8 mouse cellular contexts compared by ENCODE assay signal in the genomic region with DNA sequence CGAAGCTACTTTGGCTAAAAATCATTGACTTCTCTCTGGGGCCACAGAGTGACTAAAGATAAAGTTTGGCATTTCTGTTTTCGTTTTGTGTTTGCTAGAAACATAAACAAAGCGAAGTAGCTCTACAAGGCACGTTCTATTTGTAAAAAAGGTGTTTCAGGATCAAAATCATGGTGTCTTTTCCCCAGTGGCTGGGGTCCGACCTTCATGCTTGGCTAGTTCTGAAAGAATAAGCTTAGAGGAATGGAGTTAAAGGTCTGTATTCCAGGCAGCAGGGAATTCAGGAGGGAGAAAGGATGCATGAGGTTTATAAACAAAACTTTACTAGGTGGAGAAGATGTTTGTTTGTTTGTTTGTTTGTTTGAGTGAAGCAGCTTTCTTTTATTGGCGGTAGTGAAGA. TPM values are rescaled to one million over a fixed set of nuclear protein-coding genes. Genes with fewer than 3 reads are reported as not detected.
DNase-seq lines count a peak whose midpoint lies in the region; ATAC-seq and TF ChIP-seq lines count a peak whose summit lies in the region.

No protein-coding gene starts in this region.

- ATAC-seq in lung, postnatal 0 days = no peak
- ATAC-seq in forebrain, embryonic 11.5 days (replicated peaks; ENCODE audit: low FRiP score) = no peak
- ATAC-seq in limb, embryonic 15.5 days (ENCODE audit: insufficient number of reproducible peaks, low FRiP score, low TSS enrichment, low read depth) = no peak
- ATAC-seq in stomach, embryonic 14.5 days (ENCODE audit: insufficient number of reproducible peaks, insufficient read depth, low FRiP score, low read depth) = no peak

- 21% methylated on average over 6 of the region's 6 CpGs for WGBS in lung, postnatal 0 days
- 25% methylated on average over 6 of the region's 6 CpGs for WGBS in forebrain, embryonic 11.5 days
- WGBS in limb, embryonic 15.5 days = 21% methylated on average over 6 of the region's 6 CpGs
- WGBS in stomach, embryonic 14.5 days = 21% methylated on average over 6 of the region's 6 CpGs

- no peaks in the 10 kb centered on the region for H3K9me3 ChIP-seq in lung, postnatal 0 days (ENCODE audit: low read length)
- H3K9me3 ChIP-seq in forebrain, embryonic 11.5 days (ENCODE audit: control insufficient read depth, low read length) = no peaks in the 10 kb centered on the region
- no peaks in the 10 kb centered on the region for H3K9me3 ChIP-seq in limb, embryonic 15.5 days
- no peaks in the 10 kb centered on the region for H3K9me3 ChIP-seq in stomach, embryonic 14.5 days (ENCODE audit: control insufficient read depth, low read depth, low read length)

- 0 out of 2 replicates have a peak, but pooled peaks cover 3% of the 10 kb centered on the region for H3K36me3 ChIP-seq in lung, postnatal 0 days (ENCODE audit: insufficient read depth, low read length)
- H3K36me3 ChIP-seq in forebrain, embryonic 11.5 days (ENCODE audit: control insufficient read depth, insufficient read depth, low read length) = no peaks in the 10 kb centered on the region
- peaks cover 24% of the 10 kb centered on the region for H3K36me3 ChIP-seq in limb, embryonic 15.5 days
- H3K36me3 ChIP-seq in stomach, embryonic 14.5 days (ENCODE audit: control insufficient read depth, insufficient read depth, low read length) = peaks cover 4% of the 10 kb centered on the region; the same call in 1 of the 2 replicates

- peak overlapping the region; percentile 56 for H3K4me3 ChIP-seq in lung, postnatal 0 days (ENCODE audit: low read depth, low read length)
- peak overlapping the region; percentile 65 for H3K4me3 ChIP-seq in forebrain, embryonic 11.5 days (ENCODE audit: low read depth, low read length)
- H3K4me3 ChIP-seq in limb, embryonic 15.5 days = peak overlapping the region; percentile 68
- H3K4me3 ChIP-seq in stomach, embryonic 14.5 days (ENCODE audit: low read depth, low read length) = peak overlapping the region; percentile 56

- no peak for TF ChIP-seq EP300 in lung, postnatal 0 days (IDR thresholded peaks at IDR 0.05)

- no peaks in the 10 kb centered on the region for H3K27me3 ChIP-seq in lung, postnatal 0 days (replicated peaks; ENCODE audit: insufficient read depth, low read length)
- H3K27me3 ChIP-seq in forebrain, embryonic 11.5 days (ENCODE audit: control insufficient read depth, insufficient read depth, low read length) = no peaks in the 10 kb centered on the region
- H3K27me3 ChIP-seq in limb, embryonic 15.5 days = no peaks in the 10 kb centered on the region
- H3K27me3 ChIP-seq in stomach, embryonic 14.5 days (ENCODE audit: control insufficient read depth, insufficient read depth, low read length) = no peaks in the 10 kb centered on the region

- H3K4me2 ChIP-seq in lung, postnatal 0 days (replicated peaks; ENCODE audit: low read depth, low read length) = peak overlapping the region; percentile 71
- peak overlapping the region; percentile 48 for H3K4me2 ChIP-seq in forebrain, embryonic 11.5 days (ENCODE audit: low read depth, low read length, severe bottlenecking)
- peak overlapping the region; percentile 54 for H3K4me2 ChIP-seq in limb, embryonic 15.5 days
- peak overlapping the region; percentile 67 for H3K4me2 ChIP-seq in stomach, embryonic 14.5 days (replicated peaks; ENCODE audit: low read depth, low read length)

- H3K9ac ChIP-seq in lung, postnatal 0 days (replicated peaks; ENCODE audit: low read depth) = no peak overlapping the region
- peak overlapping the region; percentile 81 for H3K9ac ChIP-seq in forebrain, embryonic 11.5 days (ENCODE audit: low read length)
- peak overlapping the region; percentile 73; the same call in 1 of the 2 replicates for H3K9ac ChIP-seq in limb, embryonic 15.5 days
- peak overlapping the region; percentile 60; the same call in 1 of the 2 replicates for H3K9ac ChIP-seq in stomach, embryonic 14.5 days (replicated peaks; ENCODE audit: low read depth, low read length)

- H3K4me1 ChIP-seq in lung, postnatal 0 days (ENCODE audit: insufficient read depth, low read depth, low read length) = no peaks in the 10 kb centered on the region
- no peaks in the 10 kb centered on the region for H3K4me1 ChIP-seq in forebrain, embryonic 11.5 days (replicated peaks; ENCODE audit: control insufficient read depth, insufficient read depth, low read length)
- H3K4me1 ChIP-seq in limb, embryonic 15.5 days = peaks cover 8% of the 10 kb centered on the region; the same call in 1 of the 2 replicates
- H3K4me1 ChIP-seq in stomach, embryonic 14.5 days (ENCODE audit: control insufficient read depth, insufficient read depth, low read length) = peaks cover 6% of the 10 kb centered on the region; the same call in 1 of the 2 replicates

- DNase-seq in lung, postnatal 0 days (ENCODE audit: low spot score) = no peak
- no peak for DNase-seq in lung, postnatal 25 days (ENCODE audit: low spot score)
- no peak for DNase-seq in forebrain, embryonic 11.5 days (ENCODE audit: low spot score)
- DNase-seq in thymus, postnatal 0 days (ENCODE audit: low spot score) = no peak
- DNase-seq in embryo, embryonic 10 days (ENCODE audit: low spot score) = no peak
- DNase-seq in embryo, embryonic 10.5 days (ENCODE audit: low spot score) = no peak

- no peak for TF ChIP-seq CTCF in lung, postnatal 0 days (IDR thresholded peaks at IDR 0.05)

- peak overlapping the region; percentile 99 for H3K27ac ChIP-seq in lung, postnatal 0 days (ENCODE audit: low read length)
- H3K27ac ChIP-seq in forebrain, embryonic 11.5 days (ENCODE audit: low read depth, low read length) = peak overlapping the region; percentile 99; the same call in 1 of the 2 replicates
- H3K27ac ChIP-seq in limb, embryonic 15.5 days = peak overlapping the region; percentile 100
- peak overlapping the region; percentile 100 for H3K27ac ChIP-seq in stomach, embryonic 14.5 days (ENCODE audit: low read length)

RNA-seq across cellular contexts. Expression of a gene that starts 0.7 kb away (rescaled TPM):
- polyA plus RNA-seq in lung, postnatal 0 days (2015; fragmentation: Nextera tagmentation; extraction: Ambion mirVana) = 90.6 and 95.9 TPM in 2 replicates
- 75.6 and 94.9 TPM in 2 replicates for polyA plus RNA-seq in forebrain, embryonic 11.5 days (2014; fragmentation: Nextera tagmentation; extraction: Ambion mirVana)
- 74.2 and 83.3 TPM in 2 replicates for polyA plus RNA-seq in limb, embryonic 15.5 days (2015; fragmentation: Nextera tagmentation; extraction: Ambion mirVana)
- 78.1 and 89.0 TPM in 2 replicates for polyA plus RNA-seq in stomach, embryonic 14.5 days (2014; fragmentation: Nextera tagmentation; extraction: Ambion mirVana)
- polyA plus RNA-seq in thymus, postnatal 0 days (2015; fragmentation: Nextera tagmentation; extraction: Ambion mirVana) = 77.3 and 85.7 TPM in 2 replicates

RNA-seq across cellular contexts. Expression of a gene that starts 38.6 kb away (rescaled TPM):
- polyA plus RNA-seq in lung, postnatal 0 days (2015; fragmentation: Nextera tagmentation; extraction: Ambion mirVana) = 2.5 and 3.1 TPM in 2 replicates
- polyA plus RNA-seq in forebrain, embryonic 11.5 days (2014; fragmentation: Nextera tagmentation; extraction: Ambion mirVana) = 0.97 and 1.1 TPM in 2 replicates
- polyA plus RNA-seq in limb, embryonic 15.5 days (2015; fragmentation: Nextera tagmentation; extraction: Ambion mirVana) = 4.2 and 4.9 TPM in 2 replicates
- polyA plus RNA-seq in stomach, embryonic 14.5 days (2014; fragmentation: Nextera tagmentation; extraction: Ambion mirVana) = 5.2 and 6.3 TPM in 2 replicates
- 1.8 TPM in 2 replicates for polyA plus RNA-seq in thymus, postnatal 0 days (2015; fragmentation: Nextera tagmentation; extraction: Ambion mirVana)

RNA-seq across cellular contexts. Expression of a gene that starts 38.7 kb away (rescaled TPM):
- 43.9 and 44.7 TPM in 2 replicates for polyA plus RNA-seq in lung, postnatal 0 days (2015; fragmentation: Nextera tagmentation; extraction: Ambion mirVana)
- polyA plus RNA-seq in forebrain, embryonic 11.5 days (2014; fragmentation: Nextera tagmentation; extraction: Ambion mirVana) = 11.3 and 11.7 TPM in 2 replicates
- 35.7 and 44.4 TPM in 2 replicates for polyA plus RNA-seq in limb, embryonic 15.5 days (2015; fragmentation: Nextera tagmentation; extraction: Ambion mirVana)
- polyA plus RNA-seq in stomach, embryonic 14.5 days (2014; fragmentation: Nextera tagmentation; extraction: Ambion mirVana) = 12.7 and 13.4 TPM in 2 replicates
- polyA plus RNA-seq in thymus, postnatal 0 days (2015; fragmentation: Nextera tagmentation; extraction: Ambion mirVana) = 22.8 and 26.5 TPM in 2 replicates

RNA-seq across cellular contexts. Expression of a gene that starts 53.6 kb away (rescaled TPM):
- 43.2 and 46.4 TPM in 2 replicates for polyA plus RNA-seq in lung, postnatal 0 days (2015; fragmentation: Nextera tagmentation; extraction: Ambion mirVana)
- 40.4 and 47.8 TPM in 2 replicates for polyA plus RNA-seq in forebrain, embryonic 11.5 days (2014; fragmentation: Nextera tagmentation; extraction: Ambion mirVana)
- polyA plus RNA-seq in limb, embryonic 15.5 days (2015; fragmentation: Nextera tagmentation; extraction: Ambion mirVana) = 53.2 and 59.8 TPM in 2 replicates
- polyA plus RNA-seq in stomach, embryonic 14.5 days (2014; fragmentation: Nextera tagmentation; extraction: Ambion mirVana) = 42.6 and 47.8 TPM in 2 replicates
- 62.4 and 66.1 TPM in 2 replicates for polyA plus RNA-seq in thymus, postnatal 0 days (2015; fragmentation: Nextera tagmentation; extraction: Ambion mirVana)
